Comparison of ENCODE assay signal across 10 mouse cellular contexts in genomic region chr5:96921511-96921910, GRCm38 (mm10).
DNase-seq lines count a peak whose midpoint lies in the region; ATAC-seq and TF ChIP-seq lines count a peak whose summit lies in the region.
"Had no signal": no experiment of that assay in that cellular context is flagged by ENCODE, and none has a peak within 500 bp of the region (broad histone marks: within the 10 kb centered on the region; RNA-seq: fewer than 3 reads in every experiment).

No protein-coding gene starts in this region.

- no peak for ATAC-seq in liver, embryonic 11.5 days (replicated peaks; ENCODE audit: low FRiP score)
- ATAC-seq: forebrain, embryonic 16.5 days had no signal

- TF ChIP-seq CTCF in gastrocnemius, adult 2 months (IDR thresholded peaks at IDR 0.05) = no peak
- no peak for TF ChIP-seq CTCF in layer of hippocampus, adult 2 months (conservative IDR thresholded peaks at IDR 0.05)

- H3K27ac ChIP-seq in gastrocnemius, adult 2 months = peak overlapping the region; percentile 71
- peak overlapping the region; percentile 76 for H3K27ac ChIP-seq in layer of hippocampus, adult 2 months
- H3K27ac ChIP-seq in liver, embryonic 11.5 days (ENCODE audit: low read depth, low read length) = peak overlapping the region; percentile 81

- intact Hi-C loops in gastrocnemius, adult 2 months (cut with DNase I) = no loop called here

- no peaks in the 10 kb centered on the region for H3K9me3 ChIP-seq in liver, embryonic 11.5 days (ENCODE audit: control insufficient read depth, low read length)

- H3K4me1 ChIP-seq in liver, embryonic 11.5 days (replicated peaks; ENCODE audit: control insufficient read depth, insufficient read depth, low read length) = peaks cover 58% of the 10 kb centered on the region

- H3K4me2 ChIP-seq in liver, embryonic 11.5 days = peak overlapping the region; percentile 49

- H3K36me3 ChIP-seq in liver, embryonic 11.5 days (ENCODE audit: control insufficient read depth, insufficient read depth, low read length) = no peaks in the 10 kb centered on the region

- WGBS in liver, embryonic 11.5 days = 33% methylated on average over 6 of the region's 6 CpGs

- peak overlapping the region; percentile 42 for H3K4me3 ChIP-seq in gastrocnemius, adult 2 months
- H3K4me3 ChIP-seq in layer of hippocampus, adult 2 months = no peak overlapping the region
- 0 out of 2 replicates have a peak overlapping the region, but pooled peaks have one; percentile 14 for H3K4me3 ChIP-seq in liver, embryonic 11.5 days (ENCODE audit: low read depth, low read length)

- H3K9ac ChIP-seq in liver, embryonic 11.5 days (ENCODE audit: low read depth, low read length) = peak overlapping the region; percentile 56

- DNase-seq in gastrocnemius, adult 2 months = no peak
- DNase-seq in gastrocnemius, adult 8-10 months (ENCODE audit: low spot score in 2 of 2) = no peak
- no peak for DNase-seq in layer of hippocampus, adult 2 months (ENCODE audit: low spot score in 2 of 2)
- no peak for DNase-seq in layer of hippocampus, postnatal 25 days (ENCODE audit: extremely low spot score in 1 of 2, low spot score in 1 of 2)
- peak; percentile 74 for DNase-seq in MEL-GATA-1-ER (ENCODE audit: extremely low read depth, low read depth)
- DNase-seq in liver, embryonic 11.5 days (ENCODE audit: low spot score) = no peak
- DNase-seq in layer of hippocampus, adult 18-20 months (ENCODE audit: low spot score in 2 of 2) = no peak
- no peak for DNase-seq in layer of hippocampus, postnatal 36 days
- DNase-seq: cerebellum, adult 9-10 months had no signal

- no peaks in the 10 kb centered on the region for H3K27me3 ChIP-seq in liver, embryonic 11.5 days (replicated peaks; ENCODE audit: control insufficient read depth, insufficient read depth, low read length)
